Mouse (Mus musculus): ENCODE measurements around the gene Gm128. TPM values are rescaled to one million over a fixed set of nuclear protein-coding genes. Genes with fewer than 3 reads are reported as not detected.

Gm128 gene
- polyA plus RNA-seq (2017; shearing (Covaris generic)): 1.6 TPM

GRCm38 (mm10) chr3:95241498-95241897 is at the start of gene Gm128:
TSS of gene Gm128 (minus strand) at chr3:95241598.

DNA sequence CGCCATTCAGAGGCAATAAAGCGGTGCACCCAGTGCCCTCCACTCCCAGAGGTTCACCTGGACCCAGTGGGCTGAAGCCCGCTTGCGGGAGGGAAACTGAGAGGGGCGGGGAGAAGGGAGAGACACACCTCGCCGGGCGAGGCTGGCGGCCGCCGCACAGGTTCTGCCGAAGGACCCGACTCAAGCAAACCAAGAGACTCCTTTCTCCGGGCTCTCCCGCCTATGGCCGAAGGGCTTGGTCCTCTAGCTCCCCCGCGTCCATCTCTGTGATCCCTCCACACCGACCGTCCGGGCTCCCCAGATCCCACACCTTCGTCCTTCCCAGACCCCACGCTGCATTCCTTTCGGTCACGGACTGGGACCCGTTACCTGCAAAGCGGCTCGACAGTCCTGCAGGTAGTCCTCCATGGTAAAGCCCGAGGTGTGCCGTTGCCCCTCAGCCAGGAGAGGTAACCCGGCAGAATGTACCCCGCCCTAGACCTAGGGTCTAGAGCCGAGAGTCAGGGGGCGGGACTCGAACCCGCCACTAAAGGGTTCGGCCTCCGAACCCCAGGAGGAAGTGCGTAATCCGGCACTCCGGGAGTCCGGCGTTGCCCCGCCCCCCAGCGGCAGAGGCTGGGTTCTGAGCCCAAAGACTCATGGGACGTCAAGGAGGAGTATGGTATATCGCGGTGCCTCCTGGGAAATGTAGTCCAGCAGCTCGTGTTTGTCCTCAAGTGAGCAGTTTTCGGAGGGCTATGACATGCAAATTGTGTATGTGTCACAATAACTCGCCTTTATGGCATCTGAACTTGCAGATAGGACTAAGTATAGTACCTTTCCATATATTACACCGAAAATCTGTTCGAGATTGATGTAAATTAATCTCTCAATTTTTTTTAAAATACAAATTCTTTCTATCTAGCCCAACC is 40.1 kb upstream of the Gm128 start, which contains the start of the genes Mindy1 and Prune1:
TSS of gene Mindy1 (plus strand) at position 130 of the 911 bp plus-strand sequence.
TSS of gene Prune1 (minus strand) at position 861 of the 911 bp plus-strand sequence.

DNA sequence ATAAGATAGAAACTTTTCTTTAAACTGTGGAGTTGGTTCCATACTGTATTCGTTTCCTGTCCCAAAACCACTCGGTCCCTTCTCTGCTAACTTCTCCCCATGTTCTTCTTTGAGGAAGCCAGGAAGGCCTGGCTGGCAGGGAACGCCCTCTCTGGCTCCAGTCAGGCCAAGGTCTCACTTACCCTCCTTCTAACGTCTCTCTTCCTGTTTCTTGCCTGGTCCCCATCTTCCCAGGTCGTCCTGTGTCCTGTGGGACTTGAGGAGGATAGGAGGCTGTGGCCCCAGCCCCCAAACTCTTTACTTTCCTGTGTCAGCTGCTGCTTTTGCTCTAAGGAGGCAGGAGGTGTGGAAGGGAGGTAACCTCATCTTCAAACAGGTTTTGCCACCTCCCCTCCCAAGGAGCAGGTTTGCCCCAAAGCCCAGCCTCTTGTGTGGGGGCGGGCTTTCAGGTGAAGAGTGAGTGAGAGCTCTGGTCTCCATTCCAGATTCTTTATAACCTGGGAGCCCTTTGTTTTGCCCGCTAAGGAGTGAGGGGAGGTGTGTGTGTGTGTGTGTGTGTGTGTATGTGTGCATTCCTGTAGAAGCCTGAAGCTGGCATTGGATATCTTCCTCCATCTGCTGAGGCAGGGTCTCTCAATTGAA is 9.5 kb upstream of the Gm128 start, which contains the start of gene Bnipl:
TSS of gene Bnipl (minus strand) at position 411 of the 642 bp plus-strand sequence.

GRCm38 (mm10) chr3:95231298-95232221 is 9.8 kb downstream of the Gm128 start, which contains the start of gene Mllt11:
TSS of gene Mllt11 (minus strand) at chr3:95232171.

DNA sequence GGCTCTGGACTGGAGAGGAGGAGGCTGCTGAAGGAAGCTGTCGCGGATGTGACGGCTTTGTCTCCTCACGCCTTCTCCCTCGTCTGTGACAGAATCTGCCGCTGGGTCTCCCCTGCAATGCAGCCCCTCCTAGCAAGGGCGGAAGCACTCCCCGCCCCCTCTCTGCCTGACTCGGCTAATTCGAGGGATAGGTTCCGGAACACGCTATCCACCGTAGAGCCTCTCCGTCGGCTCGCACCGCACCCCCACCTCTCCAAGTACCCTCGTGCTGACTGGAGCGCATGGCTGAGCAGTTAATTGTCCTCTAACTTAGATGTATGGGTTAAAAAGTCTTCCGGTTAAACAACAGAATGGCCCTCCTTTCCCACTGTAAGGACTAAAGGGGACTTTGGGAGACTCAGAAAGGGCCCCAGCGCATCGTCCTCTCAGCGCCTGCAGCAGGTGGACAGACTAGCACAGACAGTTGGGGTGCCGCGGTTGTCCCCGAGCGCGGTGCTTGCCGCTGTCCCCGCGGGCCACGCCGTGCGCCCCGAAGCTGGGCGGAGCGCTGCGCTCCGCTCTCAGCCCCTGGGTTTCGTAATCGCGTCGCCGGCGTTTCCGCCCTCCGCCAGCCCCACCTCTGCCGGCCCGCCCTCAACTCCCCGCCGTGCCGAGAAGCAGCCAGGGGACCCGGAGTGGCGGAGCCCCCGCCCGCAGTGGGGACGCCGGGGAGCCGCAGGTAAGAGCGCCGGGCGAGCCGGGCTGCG is 13.1 kb downstream of the Gm128 start, which contains the start of gene Cdc42se1:
TSS of gene Cdc42se1 (plus strand) at position 585 of the 746 bp plus-strand sequence.

GRCm38 (mm10) chr3:95217255-95218134 is 23.9 kb downstream of the Gm128 start, which contains the start of gene Gabpb2:
TSS of gene Gabpb2 (minus strand) at chr3:95217916.

Other genes with a start within 250 kb of the Gm128 start
- gene Zfp687, start 226.2 kb downstream of the Gm128 start, polyA plus RNA-seq (2017; shearing (Covaris generic)): 82.6 TPM
- 335 TPM for gene Psmd4, start 199.0 kb downstream of the Gm128 start, polyA plus RNA-seq (2017; shearing (Covaris generic))
- gene Pip5k1a, start 134.7 kb downstream of the Gm128 start, polyA plus RNA-seq (2017; shearing (Covaris generic)): 36.5 TPM
- gene Vps72, start 130.6 kb downstream of the Gm128 start, polyA plus RNA-seq (2017; shearing (Covaris generic)): 115 TPM
- 3.1 TPM for gene Tmod4, start 117.1 kb downstream of the Gm128 start, polyA plus RNA-seq (2017; shearing (Covaris generic))
- gene Scnm1, start 107.6 kb downstream of the Gm128 start, polyA plus RNA-seq (2017; shearing (Covaris generic)): 121 TPM
- gene Lysmd1, start 107.5 kb downstream of the Gm128 start, polyA plus RNA-seq (2017; shearing (Covaris generic)): 38.7 TPM
- gene Tnfaip8l2, start 99.2 kb downstream of the Gm128 start, polyA plus RNA-seq (2017; shearing (Covaris generic)): 310 TPM
- 0.24 TPM for gene Sema6c, start 81.1 kb downstream of the Gm128 start, polyA plus RNA-seq (2017; shearing (Covaris generic))
- 38.0 TPM for gene Gabpb2, start 23.7 kb downstream of the Gm128 start, polyA plus RNA-seq (2017; shearing (Covaris generic))
- 512 TPM for gene Cdc42se1, start 12.9 kb downstream of the Gm128 start, polyA plus RNA-seq (2017; shearing (Covaris generic))
- gene Mllt11, start 9.4 kb downstream of the Gm128 start, polyA plus RNA-seq (2017; shearing (Covaris generic)): 9.7 TPM
- not detected for gene Bnipl, start 9.6 kb upstream of the Gm128 start, polyA plus RNA-seq (2017; shearing (Covaris generic))
- 28.5 TPM for gene Mindy1, start 39.7 kb upstream of the Gm128 start, polyA plus RNA-seq (2017; shearing (Covaris generic))
- 8.7 TPM for gene Prune1, start 40.5 kb upstream of the Gm128 start, polyA plus RNA-seq (2017; shearing (Covaris generic))
- gene Anxa9, start 65.6 kb upstream of the Gm128 start, polyA plus RNA-seq (2017; shearing (Covaris generic)): 0.60 TPM
- gene Cers2, start 73.2 kb upstream of the Gm128 start, polyA plus RNA-seq (2017; shearing (Covaris generic)): 305 TPM
- gene Setdb1, start 115.6 kb upstream of the Gm128 start, polyA plus RNA-seq (2017; shearing (Covaris generic)): 49.6 TPM
- not detected for gene 4930558C23Rik, start 161.2 kb upstream of the Gm128 start, polyA plus RNA-seq (2017; shearing (Covaris generic))
- 60.8 TPM for gene Arnt, start 192.8 kb upstream of the Gm128 start, polyA plus RNA-seq (2017; shearing (Covaris generic))

Data from CD4-positive, CD25-positive, alpha-beta regulatory T cell, adult 9 weeks (primary cell).